Mouse (Mus musculus): ENCODE data around the gene Snx30. TPM values are rescaled to one million over a fixed set of nuclear protein-coding genes. Genes with fewer than 3 reads are reported as not detected.

Gene Snx30
- polyA plus RNA-seq, 1 experiment from 2014 or later, result 6.4 TPM

GRCm38 (mm10) chr4:59902547-59902946 is 96.9 kb downstream of the Snx30 start:
- no peak overlapping the region for H3K4me3 ChIP-seq
- peaks cover 14% of the 10 kb centered on the region for H3K36me3 ChIP-seq (replicated peaks)
- DNase-seq (ENCODE audit: low spot score), result no peak
- H3K9me3 ChIP-seq, result no peaks in the 10 kb centered on the region
- H3K27ac ChIP-seq (replicated peaks), result no peak overlapping the region
- H3K4me1 ChIP-seq, result peaks cover 5% of the 10 kb centered on the region; the same call in 1 of the 2 replicates
- WGBS, result 65% methylated on average over 6 of the region's 6 CpGs
- no peaks in the 10 kb centered on the region for H3K27me3 ChIP-seq (replicated peaks; ENCODE audit: low read depth, poor library complexity, severe bottlenecking)

- no peaks in the 10 kb centered on the region for H3K36me3 ChIP-seq (replicated peaks)
- WGBS, result 88% methylated on average over 6 of the region's 6 CpGs
- no peak overlapping the region for H3K27ac ChIP-seq (replicated peaks)
- H3K4me1 ChIP-seq, result peaks cover 12% of the 10 kb centered on the region
- H3K27me3 ChIP-seq (replicated peaks; ENCODE audit: low read depth, poor library complexity, severe bottlenecking), result no peaks in the 10 kb centered on the region
- DNase-seq (ENCODE audit: low spot score), result no peak
- H3K4me3 ChIP-seq, result no peak overlapping the region
- H3K9me3 ChIP-seq, result no peaks in the 10 kb centered on the region
Observed at GRCm38 (mm10) chr4:59907092-59907491, 101.5 kb downstream of the Snx30 start.

- no peaks in the 10 kb centered on the region for H3K36me3 ChIP-seq (replicated peaks)
- H3K4me1 ChIP-seq, result peaks cover 12% of the 10 kb centered on the region
- H3K9me3 ChIP-seq, result no peaks in the 10 kb centered on the region
- no peaks in the 10 kb centered on the region for H3K27me3 ChIP-seq (replicated peaks; ENCODE audit: low read depth, poor library complexity, severe bottlenecking)
- no peak overlapping the region for H3K4me3 ChIP-seq
- WGBS, result 39% methylated on average over 10 of the region's 10 CpGs
- H3K27ac ChIP-seq (replicated peaks), result no peak overlapping the region
- peak; percentile 30 for DNase-seq (ENCODE audit: low spot score)
Observed at GRCm38 (mm10) chr4:59907657-59908230, 102.1 kb downstream of the Snx30 start.

- no peak overlapping the region for H3K27ac ChIP-seq (replicated peaks)
- no peak overlapping the region for H3K4me3 ChIP-seq
- WGBS, result 88% methylated on average over 2 of the region's 2 CpGs
- H3K4me1 ChIP-seq, result peaks cover 12% of the 10 kb centered on the region
- no peak for DNase-seq (ENCODE audit: low spot score)
- H3K36me3 ChIP-seq (replicated peaks), result no peaks in the 10 kb centered on the region
- peaks cover 9% of the 10 kb centered on the region for H3K27me3 ChIP-seq (replicated peaks; ENCODE audit: low read depth, poor library complexity, severe bottlenecking)
- no peaks in the 10 kb centered on the region for H3K9me3 ChIP-seq
Observed at GRCm38 (mm10) chr4:59908785-59909184, 103.1 kb downstream of the Snx30 start.

GRCm38 (mm10) chr4:59914608-59915403 is 109.2 kb downstream of the Snx30 start, which contains the start of gene Slc46a2:
Slc46a2 (minus strand) TSS chr4:59915056.
- H3K4me1 ChIP-seq, result peaks cover 11% of the 10 kb centered on the region; the same call in 1 of the 2 replicates
- WGBS, result 13% methylated on average over 22 of the region's 22 CpGs
- no peak within 1 kb of the TSS for H3K27ac ChIP-seq (replicated peaks)
- no peak for DNase-seq (ENCODE audit: low spot score)
- no peaks in the 10 kb centered on the region for H3K36me3 ChIP-seq (replicated peaks)
- H3K27me3 ChIP-seq (replicated peaks; ENCODE audit: low read depth, poor library complexity, severe bottlenecking), result peaks cover 36% of the 10 kb centered on the region
- peak within 1 kb of the TSS; percentile 15 for H3K4me3 ChIP-seq
- H3K9me3 ChIP-seq, result no peaks in the 10 kb centered on the region

GRCm38 (mm10) chr4:59917966-59918365 is 112.3 kb downstream of the Snx30 start:
- no peaks in the 10 kb centered on the region for H3K9me3 ChIP-seq
- H3K27ac ChIP-seq (replicated peaks), result no peak overlapping the region
- no peaks in the 10 kb centered on the region for H3K36me3 ChIP-seq (replicated peaks)
- peaks cover 11% of the 10 kb centered on the region; the same call in 1 of the 2 replicates for H3K4me1 ChIP-seq
- DNase-seq (ENCODE audit: low spot score), result no peak
- H3K27me3 ChIP-seq (replicated peaks; ENCODE audit: low read depth, poor library complexity, severe bottlenecking), result peaks cover 35% of the 10 kb centered on the region
- no peak overlapping the region for H3K4me3 ChIP-seq
- 93% methylated on average over 3 of the region's 3 CpGs for WGBS

GRCm38 (mm10) chr4:59925082-59925481 is 119.4 kb downstream of the Snx30 start:
- 87% methylated on average over 9 of the region's 9 CpGs for WGBS
- Histone ChIP-seq H3K4me1 (no peaks in the 10 kb centered on the region), H3K36me3 (replicated peaks) (no peaks in the 10 kb centered on the region), H3K27me3 (replicated peaks; ENCODE audit: low read depth, poor library complexity, severe bottlenecking) (no peaks in the 10 kb centered on the region), H3K9me3 (no peaks in the 10 kb centered on the region), H3K27ac (replicated peaks) (no peak overlapping the region), H3K4me3 (no peak overlapping the region)
- no peak for DNase-seq (ENCODE audit: low spot score)

- WGBS, result 88% methylated on average over 3 of the region's 3 CpGs
- Histone ChIP-seq H3K4me1 (no peaks in the 10 kb centered on the region), H3K27ac (replicated peaks) (no peak overlapping the region), H3K9me3 (no peaks in the 10 kb centered on the region), H3K4me3 (no peak overlapping the region), H3K36me3 (replicated peaks) (no peaks in the 10 kb centered on the region), H3K27me3 (replicated peaks; ENCODE audit: low read depth, poor library complexity, severe bottlenecking) (no peaks in the 10 kb centered on the region)
- peak; percentile 4 for DNase-seq (ENCODE audit: low spot score)
Observed at GRCm38 (mm10) chr4:59927666-59928065, 122.0 kb downstream of the Snx30 start.

GRCm38 (mm10) chr4:59928347-59928746 is 122.7 kb downstream of the Snx30 start:
- Histone ChIP-seq H3K27me3 (replicated peaks; ENCODE audit: low read depth, poor library complexity, severe bottlenecking) (no peaks in the 10 kb centered on the region), H3K36me3 (replicated peaks) (no peaks in the 10 kb centered on the region), H3K4me1 (no peaks in the 10 kb centered on the region), H3K27ac (replicated peaks) (no peak overlapping the region), H3K9me3 (no peaks in the 10 kb centered on the region), H3K4me3 (no peak overlapping the region)
- WGBS, result 19% methylated on average over 6 of the region's 6 CpGs
- DNase-seq (ENCODE audit: low spot score), result peak; percentile 72

GRCm38 (mm10) chr4:59932505-59933281 is 127.1 kb downstream of the Snx30 start:
- no peaks in the 10 kb centered on the region for H3K27me3 ChIP-seq (replicated peaks; ENCODE audit: low read depth, poor library complexity, severe bottlenecking)
- H3K4me1 ChIP-seq, result no peaks in the 10 kb centered on the region
- peak; percentile 24 for DNase-seq (ENCODE audit: low spot score)
- 54% methylated on average over 6 of the region's 6 CpGs for WGBS
- H3K27ac ChIP-seq (replicated peaks), result no peak overlapping the region
- H3K4me3 ChIP-seq, result no peak overlapping the region
- no peaks in the 10 kb centered on the region for H3K36me3 ChIP-seq (replicated peaks)
- H3K9me3 ChIP-seq, result no peaks in the 10 kb centered on the region

GRCm38 (mm10) chr4:59937543-59937942 is 131.9 kb downstream of the Snx30 start:
- WGBS, result 80% methylated on average over 2 of the region's 2 CpGs
- no peaks in the 10 kb centered on the region for H3K9me3 ChIP-seq
- H3K27me3 ChIP-seq (replicated peaks; ENCODE audit: low read depth, poor library complexity, severe bottlenecking), result no peaks in the 10 kb centered on the region
- no peaks in the 10 kb centered on the region for H3K4me1 ChIP-seq
- H3K4me3 ChIP-seq, result no peak overlapping the region
- no peak overlapping the region for H3K27ac ChIP-seq (replicated peaks)
- H3K36me3 ChIP-seq (replicated peaks), result no peaks in the 10 kb centered on the region
- no peak for DNase-seq (ENCODE audit: low spot score)

Data from embryonic facial prominence, embryonic 10.5 days (tissue).